Mouse (Mus musculus): ENCODE measurements around the gene Stard9. TPM values are rescaled to one million over a fixed set of nuclear protein-coding genes. Genes with fewer than 3 reads are reported as not detected.

Stard9 gene
- polyA plus RNA-seq, 1 experiment from 2014 or later: 2.6 TPM

DNA sequence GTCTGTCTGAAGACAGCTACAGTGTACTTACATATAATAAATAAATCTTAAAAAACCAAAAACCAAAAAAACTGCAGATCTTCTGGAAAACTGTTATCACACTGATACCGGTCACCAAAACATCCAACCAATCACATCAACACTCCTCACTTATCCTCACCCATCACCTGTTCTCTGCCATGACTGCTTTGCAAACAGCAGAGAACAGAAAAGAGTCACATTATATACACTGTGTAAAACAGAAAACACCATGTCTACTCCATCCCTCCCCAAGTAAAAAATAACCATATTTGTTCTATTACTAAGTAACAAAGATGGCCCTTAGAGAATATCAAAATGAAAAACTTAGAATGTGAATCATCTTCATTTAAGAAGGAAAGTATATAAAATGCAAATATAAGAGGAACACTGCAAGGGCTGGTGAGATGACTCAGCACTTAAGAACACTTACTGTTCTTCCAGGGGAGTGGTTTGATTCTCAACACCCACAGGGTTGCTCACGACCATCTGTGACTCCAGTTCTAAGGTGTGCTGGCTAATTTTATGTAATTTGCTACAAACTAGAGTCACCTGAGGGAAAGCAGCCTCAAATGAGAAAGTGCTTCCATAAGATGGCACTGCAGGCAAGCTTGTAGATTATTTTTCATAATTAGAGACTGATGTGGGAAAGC is 141.5 kb downstream of the Stard9 start:
- WGBS: 96% methylated on average over 2 of the region's 2 CpGs
- no peak for ATAC-seq
- Histone ChIP-seq H3K27me3 (replicated peaks; ENCODE audit: control insufficient read depth, insufficient read depth, low read length) (no peaks in the 10 kb centered on the region), H3K9me3 (replicated peaks; ENCODE audit: control insufficient read depth, low read length) (no peaks in the 10 kb centered on the region), H3K4me3 (ENCODE audit: low read depth, low read length) (no peak overlapping the region), H3K9ac (ENCODE audit: low read length) (no peak overlapping the region), H3K27ac (ENCODE audit: low read depth, low read length) (no peak overlapping the region), H3K36me3 (ENCODE audit: control insufficient read depth, insufficient read depth, low read length) (peaks cover 17% of the 10 kb centered on the region; the same call in 1 of the 2 replicates), H3K4me1 (ENCODE audit: control insufficient read depth, insufficient read depth, low read length) (no peaks in the 10 kb centered on the region), H3K4me2 (ENCODE audit: low read length) (no peak overlapping the region)
- no peak for DNase-seq (ENCODE audit: low spot score)

Other genes with a start within 250 kb of the Stard9 start
- 6.3 and 9.4 TPM in 2 replicates for gene Ganc, start 225.2 kb upstream of the Stard9 start, polyA plus RNA-seq (2014; fragmentation: Nextera tagmentation; extraction: Ambion mirVana)
- 7.9 and 11.8 TPM in 2 replicates for gene Tmem87a, start 225.0 kb upstream of the Stard9 start, polyA plus RNA-seq (2014; fragmentation: Nextera tagmentation; extraction: Ambion mirVana)
- 0.37 and 0.60 TPM in 2 replicates for gene Capn3, start 173.1 kb upstream of the Stard9 start, polyA plus RNA-seq (2014; fragmentation: Nextera tagmentation; extraction: Ambion mirVana)
- 42.1 and 50.2 TPM in 2 replicates for gene Zfp106, start 65.3 kb upstream of the Stard9 start, polyA plus RNA-seq (2014; fragmentation: Nextera tagmentation; extraction: Ambion mirVana)
- gene Snap23, start 61.5 kb upstream of the Stard9 start, polyA plus RNA-seq (2014; fragmentation: Nextera tagmentation; extraction: Ambion mirVana): 13.0 and 15.8 TPM in 2 replicates
- gene Haus2, start 19.7 kb upstream of the Stard9 start, polyA plus RNA-seq (2014; fragmentation: Nextera tagmentation; extraction: Ambion mirVana): 24.3 and 26.5 TPM in 2 replicates
- gene Lrrc57, start 19.6 kb upstream of the Stard9 start, polyA plus RNA-seq (2014; fragmentation: Nextera tagmentation; extraction: Ambion mirVana): 31.0 and 35.4 TPM in 2 replicates
- gene Cdan1, start 221.0 kb downstream of the Stard9 start, polyA plus RNA-seq (2014; fragmentation: Nextera tagmentation; extraction: Ambion mirVana): 5.1 and 6.0 TPM in 2 replicates
- gene Ttbk2, start 221.5 kb downstream of the Stard9 start, polyA plus RNA-seq (2014; fragmentation: Nextera tagmentation; extraction: Ambion mirVana): 7.3 and 11.1 TPM in 2 replicates